Mouse (Mus musculus) olfactory bulb, adult 2 months (tissue): ENCODE measurements around the gene Slc35d1.

Experiments used
- CTCF ChIP-seq: fragments of 200-500 bp; IDR thresholded peaks from 2 replicates; pipeline ENCODE4 v1.5.1; 2012; ENCODE audit warnings: low read depth, mild to moderate bottlenecking, low read length, moderate library complexity; ENCODE audit not compliant: insufficient read depth
- POLR2A ChIP-seq: fragments of 200-500 bp; IDR thresholded peaks from 2 replicates; pipeline ENCODE4 v1.6.1; 2012; ENCODE audit warnings: mild to moderate bottlenecking, low read depth, low read length, moderate library complexity; ENCODE audit not compliant: insufficient read depth

DNA sequence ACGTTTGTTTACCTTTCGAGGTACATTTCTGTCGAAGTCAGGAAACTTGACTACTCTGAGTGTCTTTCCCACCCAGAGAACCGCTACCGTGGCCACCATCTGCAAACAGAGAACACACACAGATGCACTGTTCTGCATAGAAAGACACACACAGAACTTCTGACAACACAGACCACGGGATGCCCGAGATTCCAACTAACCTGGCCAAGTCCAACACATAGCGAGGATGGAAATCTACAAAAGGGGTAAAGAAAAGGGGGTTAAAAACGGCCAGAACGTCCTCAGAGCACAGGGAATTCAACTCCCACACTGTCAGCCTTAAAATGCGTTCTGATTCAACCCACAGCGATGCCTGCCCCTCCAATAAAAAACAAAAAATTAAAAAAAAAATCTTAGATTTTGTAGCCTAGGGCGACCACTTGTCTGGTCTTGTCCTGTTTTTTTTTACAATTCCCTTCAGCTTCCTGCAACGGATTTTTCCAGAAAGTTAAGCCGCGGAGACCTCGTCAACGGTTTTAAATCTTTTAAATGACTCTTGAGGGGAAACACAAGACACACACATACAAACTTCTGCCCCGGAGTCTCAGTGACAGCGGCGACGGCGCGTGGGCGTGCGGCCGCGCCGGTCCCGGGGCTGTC, 986 bp downstream of the Slc35d1 start:
- TF ChIP-seq CTCF (no peak), POLR2A (no peak)
